Mouse (Mus musculus): ENCODE measurements at regions not wholly inside any gene's neighbourhood (a gene's known extent, or its start where the extent isn't known, plus 50 kb on each side); places are given as distances from the start of the nearest gene placed in this dataset.

GRCm38 (mm10) chr7:129842303-129843122, 250.8 kb downstream of the Wdr11 start:
- TF ChIP-seq POLR2A (IDR thresholded peaks at IDR 0.05; ENCODE audit: extremely low read depth, insufficient read depth, low read length) = no peak
- TF ChIP-seq CTCF (IDR thresholded peaks at IDR 0.05; ENCODE audit: extremely low read depth, insufficient read depth, low read length) = no peak
- Histone ChIP-seq H3K27ac (ENCODE audit: insufficient read depth, low read length) (peak overlapping the region; percentile 92), H3K4me1 (ENCODE audit: control insufficient read depth, insufficient read depth, low read length) (no peaks in the 10 kb centered on the region; the same call in 1 of the 2 replicates), H3K4me3 (ENCODE audit: insufficient read depth, low read length) (no peak overlapping the region)

GRCm38 (mm10) chr7:129847136-129847535, 255.5 kb downstream of the Wdr11 start:
- Histone ChIP-seq H3K4me1 (ENCODE audit: control insufficient read depth, insufficient read depth, low read length) (no peaks in the 10 kb centered on the region; the same call in 1 of the 2 replicates), H3K27ac (ENCODE audit: insufficient read depth, low read length) (no peak overlapping the region), H3K4me3 (ENCODE audit: insufficient read depth, low read length) (no peak overlapping the region)
- TF ChIP-seq CTCF (IDR thresholded peaks at IDR 0.05; ENCODE audit: extremely low read depth, insufficient read depth, low read length) (no peak), POLR2A (IDR thresholded peaks at IDR 0.05; ENCODE audit: extremely low read depth, insufficient read depth, low read length) (no peak)

- no peak overlapping the region for H3K4me3 ChIP-seq (ENCODE audit: insufficient read depth, low read length)
- no peak for TF ChIP-seq POLR2A (IDR thresholded peaks at IDR 0.05; ENCODE audit: extremely low read depth, insufficient read depth, low read length)
- TF ChIP-seq CTCF (IDR thresholded peaks at IDR 0.05; ENCODE audit: extremely low read depth, insufficient read depth, low read length) = no peak
- no peaks in the 10 kb centered on the region for H3K4me1 ChIP-seq (ENCODE audit: control insufficient read depth, insufficient read depth, low read length)
- no peak overlapping the region for H3K27ac ChIP-seq (ENCODE audit: insufficient read depth, low read length)
Observed at GRCm38 (mm10) chr7:129853596-129853995, 261.9 kb downstream of the Wdr11 start.

GRCm38 (mm10) chr7:129854942-129855341, 263.3 kb downstream of the Wdr11 start:
- Histone ChIP-seq H3K4me3 (ENCODE audit: insufficient read depth, low read length) (no peak overlapping the region), H3K4me1 (ENCODE audit: control insufficient read depth, insufficient read depth, low read length) (no peaks in the 10 kb centered on the region)
- TF ChIP-seq POLR2A (IDR thresholded peaks at IDR 0.05; ENCODE audit: extremely low read depth, insufficient read depth, low read length) = no peak
- TF ChIP-seq CTCF (IDR thresholded peaks at IDR 0.05; ENCODE audit: extremely low read depth, insufficient read depth, low read length) = no peak

GRCm38 (mm10) chr7:129862966-129863365, 271.3 kb downstream of the Wdr11 start:
- no peak overlapping the region for H3K27ac ChIP-seq (ENCODE audit: insufficient read depth, low read length)
- no peak overlapping the region for H3K4me3 ChIP-seq (ENCODE audit: insufficient read depth, low read length)
- no peak for TF ChIP-seq POLR2A (IDR thresholded peaks at IDR 0.05; ENCODE audit: extremely low read depth, insufficient read depth, low read length)
- TF ChIP-seq CTCF (IDR thresholded peaks at IDR 0.05; ENCODE audit: extremely low read depth, insufficient read depth, low read length) = no peak
- H3K4me1 ChIP-seq (ENCODE audit: control insufficient read depth, insufficient read depth, low read length) = no peaks in the 10 kb centered on the region

More at GRCm38 (mm10) chr7:129854942-129855341, 263.3 kb downstream of the Wdr11 start:
- H3K27ac ChIP-seq (ENCODE audit: insufficient read depth, low read length) = no peak overlapping the region

- Histone ChIP-seq H3K4me1 (ENCODE audit: control insufficient read depth, insufficient read depth, low read length) (no peaks in the 10 kb centered on the region), H3K4me3 (ENCODE audit: insufficient read depth, low read length) (no peak overlapping the region), H3K27ac (ENCODE audit: insufficient read depth, low read length) (no peak overlapping the region)
- TF ChIP-seq CTCF (IDR thresholded peaks at IDR 0.05; ENCODE audit: extremely low read depth, insufficient read depth, low read length) (no peak), POLR2A (IDR thresholded peaks at IDR 0.05; ENCODE audit: extremely low read depth, insufficient read depth, low read length) (no peak)
Observed at GRCm38 (mm10) chr7:129865536-129865935, 273.9 kb downstream of the Wdr11 start.

GRCm38 (mm10) chr7:129872208-129872790, 280.6 kb downstream of the Wdr11 start:
- TF ChIP-seq POLR2A (IDR thresholded peaks at IDR 0.05; ENCODE audit: extremely low read depth, insufficient read depth, low read length) (no peak), CTCF (IDR thresholded peaks at IDR 0.05; ENCODE audit: extremely low read depth, insufficient read depth, low read length) (no peak)
- H3K27ac ChIP-seq (ENCODE audit: insufficient read depth, low read length) = no peak overlapping the region
- no peaks in the 10 kb centered on the region for H3K4me1 ChIP-seq (ENCODE audit: control insufficient read depth, insufficient read depth, low read length)
- no peak overlapping the region for H3K4me3 ChIP-seq (ENCODE audit: insufficient read depth, low read length)

- Histone ChIP-seq H3K4me1 (ENCODE audit: control insufficient read depth, insufficient read depth, low read length) (no peaks in the 10 kb centered on the region), H3K4me3 (ENCODE audit: insufficient read depth, low read length) (no peak overlapping the region), H3K27ac (ENCODE audit: insufficient read depth, low read length) (no peak overlapping the region)
- no peak for TF ChIP-seq CTCF (IDR thresholded peaks at IDR 0.05; ENCODE audit: extremely low read depth, insufficient read depth, low read length)
- no peak for TF ChIP-seq POLR2A (IDR thresholded peaks at IDR 0.05; ENCODE audit: extremely low read depth, insufficient read depth, low read length)
Observed at GRCm38 (mm10) chr7:129876202-129876851, 284.7 kb downstream of the Wdr11 start.

- Histone ChIP-seq H3K4me1 (ENCODE audit: control insufficient read depth, insufficient read depth, low read length) (no peaks in the 10 kb centered on the region), H3K27ac (ENCODE audit: insufficient read depth, low read length) (no peak overlapping the region), H3K4me3 (ENCODE audit: insufficient read depth, low read length) (no peak overlapping the region)
- TF ChIP-seq CTCF (IDR thresholded peaks at IDR 0.05; ENCODE audit: extremely low read depth, insufficient read depth, low read length) = no peak
- no peak for TF ChIP-seq POLR2A (IDR thresholded peaks at IDR 0.05; ENCODE audit: extremely low read depth, insufficient read depth, low read length)
Observed at GRCm38 (mm10) chr7:129876852-129877223, 285.2 kb downstream of the Wdr11 start.

Data from cortical plate, adult 2 months (tissue).